Mouse (Mus musculus) thymus, adult 18-20 months (tissue): ENCODE measurements around the gene Alg2.
A peak's percentile ranks its signal among the peaks of the same experiment; 100 is the strongest.

Source experiments
- DNase-seq, 2 experiments: peaks; one replicate each; pipeline ENCODE4 v3.0.0; 2022; ENCODE audit warnings: mixed read lengths in 2 of 2

Gene Alg2

GRCm38 (mm10) chr4:47449586-47450522 lies 24.3 kb downstream of the Alg2 start:
- no peak for DNase-seq

DNA sequence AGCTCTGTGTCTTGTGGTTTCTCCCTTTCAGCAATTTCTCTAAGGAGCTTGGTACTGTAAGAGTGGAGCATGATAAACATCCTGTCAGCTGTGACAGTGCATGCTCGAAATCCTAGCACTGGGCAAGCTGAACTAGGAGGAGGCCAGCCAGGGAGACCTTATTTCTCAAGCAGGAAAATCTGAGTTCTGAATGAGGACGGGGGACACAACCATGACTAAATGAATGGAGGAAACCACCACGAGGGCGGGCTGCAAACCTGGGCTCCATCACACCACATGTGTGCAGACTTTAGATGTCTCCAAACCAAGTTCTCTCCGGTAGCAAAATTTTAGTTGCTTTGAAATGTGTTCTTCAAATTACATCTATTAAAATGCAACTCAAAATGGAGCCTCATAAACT lies 25.0 kb downstream of the Alg2 start:
- DNase-seq: no peak

GRCm38 (mm10) chr4:47448526-47448925 lies 25.6 kb downstream of the Alg2 start:
- DNase-seq: no peak

DNA sequence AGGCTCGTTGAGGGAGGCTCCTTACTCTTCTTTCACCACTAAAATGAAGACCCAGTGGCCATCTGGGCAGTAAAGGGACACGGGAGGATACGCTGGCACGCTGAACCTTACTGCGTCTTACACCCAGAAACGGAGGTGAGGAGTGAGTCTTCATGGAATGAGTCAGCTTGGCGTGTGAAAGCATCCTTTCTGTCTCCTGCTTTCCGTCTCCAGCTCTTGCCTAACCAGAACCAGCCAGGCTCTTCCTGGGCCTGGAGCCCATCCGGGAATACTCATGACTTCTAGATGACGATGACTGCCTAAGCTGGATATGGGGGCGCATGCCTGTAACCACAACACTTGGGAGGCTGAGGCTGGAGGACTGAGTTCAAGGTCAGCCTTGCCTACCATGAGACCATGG lies 33.2 kb downstream of the Alg2 start:
- no peak for DNase-seq

DNA sequence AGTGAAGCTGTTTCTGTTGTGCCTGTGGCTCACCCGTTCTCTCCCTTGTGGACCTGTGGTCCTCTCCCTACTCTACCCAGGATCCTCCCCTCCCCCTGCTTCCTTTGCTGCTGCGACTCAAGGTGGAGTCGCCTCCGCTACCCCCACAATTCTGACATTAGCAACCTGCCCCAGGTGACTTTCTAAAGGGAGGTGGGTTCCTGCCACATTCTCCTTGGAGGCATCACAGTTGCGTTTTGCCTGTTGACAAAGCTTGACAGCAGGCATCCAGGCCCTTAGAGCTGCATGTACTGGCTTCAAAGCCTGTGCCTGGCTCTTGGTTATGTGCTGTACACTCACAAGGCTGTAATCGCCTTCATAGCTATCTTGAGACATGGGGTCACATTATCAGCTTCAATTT lies 35.2 kb downstream of the Alg2 start:
- no peak for DNase-seq

- peak; percentile 53 to 61 for DNase-seq
These were observed 36.5 kb downstream of the Alg2 start for GRCm38 (mm10) chr4:47437365-47438340.

DNA sequence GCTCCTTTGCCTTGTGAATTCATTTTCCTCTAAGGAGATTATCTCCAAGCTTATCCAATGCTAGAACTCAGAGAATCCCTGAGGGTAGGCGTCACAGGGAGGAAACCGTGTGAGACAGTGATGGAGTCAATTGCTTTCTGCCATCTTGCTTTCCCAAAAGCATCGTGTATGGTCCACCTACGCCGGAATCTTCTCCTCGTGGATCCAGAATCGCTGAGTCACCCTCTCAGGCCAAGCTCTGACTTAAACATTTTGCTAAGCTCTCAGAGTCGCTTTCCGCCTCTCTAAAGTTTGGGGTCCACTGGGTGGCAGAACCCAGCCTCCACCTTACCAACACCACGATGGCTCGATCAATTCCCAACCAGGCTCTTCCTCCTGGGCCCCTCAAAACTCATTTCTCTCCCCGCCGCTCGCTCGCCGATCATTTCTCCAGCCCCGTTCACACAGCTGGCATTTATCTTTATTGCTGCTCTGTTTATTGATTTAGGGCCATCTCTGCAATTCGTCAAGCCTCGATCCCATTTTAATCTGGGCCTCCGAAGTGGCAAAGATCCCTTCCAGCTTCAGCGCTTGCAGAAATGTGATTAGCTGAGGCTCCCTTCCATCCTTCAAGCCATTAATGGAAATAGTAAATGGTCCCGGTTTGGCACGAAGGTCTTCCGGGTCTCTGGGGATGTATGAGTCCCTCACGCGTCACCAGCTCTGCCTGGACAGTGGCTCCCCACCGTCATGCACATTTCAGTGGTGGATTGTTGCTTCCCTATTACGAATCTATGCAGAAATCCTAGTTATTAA lies 38.4 kb downstream of the Alg2 start:
- no peak for DNase-seq

DNA sequence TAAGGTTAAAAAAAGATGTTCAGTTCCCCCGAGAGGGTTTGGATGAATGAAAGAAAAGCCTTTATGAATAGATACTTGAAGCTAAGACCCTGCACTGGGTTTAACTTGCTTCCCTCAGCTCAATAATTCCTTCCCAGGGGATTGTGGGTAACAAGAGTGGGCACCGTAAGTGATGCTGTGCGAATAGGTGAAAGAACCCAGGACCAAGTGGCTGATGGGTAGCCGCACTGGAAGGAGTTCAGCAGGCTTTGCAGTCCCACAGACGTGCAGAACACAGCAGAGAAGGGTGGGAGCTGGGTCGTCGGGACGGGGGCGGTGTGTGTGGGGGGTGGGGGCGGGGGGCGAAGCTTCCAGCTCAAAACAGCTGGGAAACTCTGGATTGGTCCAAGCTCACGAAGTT lies 39.0 kb downstream of the Alg2 start:
- DNase-seq: no peak

GRCm38 (mm10) chr4:47432766-47433165 lies 41.4 kb downstream of the Alg2 start:
- DNase-seq: no peak

- no peak for DNase-seq
These were observed 43.1 kb downstream of the Alg2 start for GRCm38 (mm10) chr4:47431081-47431480.

GRCm38 (mm10) chr4:47430557-47430956 lies 43.6 kb downstream of the Alg2 start:
- DNase-seq: no peak

- no peak for DNase-seq
These were observed 46.5 kb downstream of the Alg2 start for GRCm38 (mm10) chr4:47427606-47428005.

DNA sequence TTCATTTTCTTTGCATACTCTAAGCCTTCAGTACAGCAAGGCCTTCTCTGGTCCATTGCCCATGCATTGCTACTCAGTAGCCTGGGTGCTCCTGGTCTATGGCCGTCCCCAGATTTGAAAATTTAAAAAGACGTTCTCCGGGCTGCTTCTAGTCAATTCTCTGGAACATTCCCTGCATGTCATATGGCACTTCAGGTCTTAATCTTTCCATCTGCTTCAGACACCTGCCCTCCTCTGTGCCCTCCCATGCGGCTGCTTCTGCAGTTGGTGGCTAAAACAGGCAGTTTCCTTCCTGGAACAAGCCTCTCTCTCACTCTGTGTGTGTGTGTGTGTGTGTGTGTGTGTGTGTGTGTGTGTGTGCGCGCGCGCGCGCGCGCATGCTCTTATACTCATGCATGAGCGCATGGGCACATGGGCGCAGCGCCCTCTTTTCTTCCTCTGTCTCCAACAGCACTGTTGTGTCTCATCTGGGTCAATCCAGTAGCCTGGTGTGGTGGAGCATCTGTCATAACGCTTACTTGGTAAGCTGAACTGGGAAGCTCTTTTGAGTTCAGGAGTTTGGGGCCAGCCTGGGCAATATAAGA lies 48.8 kb downstream of the Alg2 start:
- DNase-seq: peak; percentile 30 to 55

- no peak for DNase-seq
These were observed 49.8 kb downstream of the Alg2 start for GRCm38 (mm10) chr4:47424376-47424775.

GRCm38 (mm10) chr4:47422946-47423345 lies 51.2 kb downstream of the Alg2 start:
- DNase-seq: no peak

DNA sequence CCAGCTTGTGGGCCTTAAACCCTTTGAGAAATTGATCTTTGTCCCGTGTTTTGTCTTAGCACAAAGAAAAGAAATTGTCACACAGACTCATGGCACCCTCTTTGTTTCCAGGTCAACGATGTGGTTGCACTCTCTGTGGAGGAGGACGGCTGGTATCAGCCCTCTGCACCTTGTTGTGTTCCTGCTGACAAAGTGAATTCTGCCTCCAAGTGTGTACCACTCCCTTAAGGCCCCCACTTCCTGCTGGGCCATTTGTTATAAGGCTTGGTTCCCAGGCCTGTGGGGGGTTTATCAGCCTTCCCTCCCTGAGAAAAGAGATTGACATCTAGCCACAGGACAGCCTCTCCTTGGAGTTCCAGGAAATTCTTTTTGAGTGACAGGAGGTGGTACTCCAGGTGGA lies 51.9 kb downstream of the Alg2 start:
- DNase-seq: no peak

- no peak for DNase-seq
These were observed 53.9 kb downstream of the Alg2 start for GRCm38 (mm10) chr4:47420191-47420590.

- no peak for DNase-seq
These were observed 54.7 kb downstream of the Alg2 start for GRCm38 (mm10) chr4:47419268-47419973.

GRCm38 (mm10) chr4:47417871-47418270 lies 56.3 kb downstream of the Alg2 start:
- no peak for DNase-seq
